Mouse (Mus musculus) erythroblast, embryonic 14.5 days (primary cell): ENCODE data around the gene Ccm2. TPM values are rescaled to one million over a fixed set of nuclear protein-coding genes. Genes with fewer than 3 reads are reported as not detected.

Source experiments
- H3K27me3 ChIP-seq: 2 replicates; pipeline ENCODE4 v1.6.1; 2012; ENCODE audit warnings: inconsistent platforms; ENCODE audit not compliant: control insufficient read depth
- H3K36me3 ChIP-seq: 2 replicates; pipeline ENCODE4 v1.6.1; 2012; ENCODE audit warnings: mild to moderate bottlenecking, inconsistent platforms; ENCODE audit not compliant: control insufficient read depth
- H3K4me1 ChIP-seq: 2 replicates; pipeline ENCODE4 v1.6.1; 2012; ENCODE audit warnings: inconsistent platforms; ENCODE audit not compliant: control insufficient read depth
- H3K4me3 ChIP-seq: replicated peaks from 2 replicates; pipeline ENCODE3; 2012; ENCODE audit warnings: moderate library complexity, mild to moderate bottlenecking, inconsistent platforms
- H3K9me3 ChIP-seq: 2 replicates; pipeline ENCODE4 v1.6.1; 2012; ENCODE audit warnings: low read length, inconsistent platforms, mixed read lengths; ENCODE audit not compliant: control insufficient read depth
- GATA1 ChIP-seq: IDR thresholded peaks from 2 replicates; pipeline ENCODE4 v1.6.1; 2012; ENCODE audit warnings: low read length, inconsistent platforms, mixed read lengths
- TAL1 ChIP-seq: IDR thresholded peaks from 3 replicates; pipeline ENCODE4 v1.6.1; 2012; ENCODE audit warnings: low read length, inconsistent platforms, mixed read lengths
- polyA plus RNA-seq: library from polyadenylated mRNA; stranded (reverse); fragments of >175 nt; gene quantifications from 2 replicates; pipeline ENCODE4 v1.2.3, GENCODE M21; 2012

Gene Ccm2
- polyA plus RNA-seq, 1 experiment = 2.8 TPM

DNA sequence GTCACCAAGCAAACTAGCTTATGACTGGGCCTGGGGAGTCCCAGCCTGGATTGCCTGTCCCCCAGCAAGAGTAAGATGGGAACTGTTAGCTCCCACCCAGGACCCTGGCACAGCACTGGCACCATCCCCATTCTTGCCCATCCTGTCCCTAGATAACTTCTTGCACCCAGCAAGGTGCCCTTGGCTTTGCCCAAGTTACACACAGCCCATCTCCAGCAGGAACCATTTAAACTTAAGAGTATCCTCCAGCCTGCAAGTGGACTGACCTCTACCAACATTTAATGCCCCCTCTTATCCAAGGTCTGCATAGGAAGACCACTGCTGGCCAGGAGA lies 57.9 kb downstream of the Ccm2 start:
- Histone ChIP-seq H3K9me3 (no peaks in the 10 kb centered on the region; the same call in 1 of the 2 replicates), H3K27me3 (peaks cover 62% of the 10 kb centered on the region), H3K4me1 (peaks cover 46% of the 10 kb centered on the region)

DNA sequence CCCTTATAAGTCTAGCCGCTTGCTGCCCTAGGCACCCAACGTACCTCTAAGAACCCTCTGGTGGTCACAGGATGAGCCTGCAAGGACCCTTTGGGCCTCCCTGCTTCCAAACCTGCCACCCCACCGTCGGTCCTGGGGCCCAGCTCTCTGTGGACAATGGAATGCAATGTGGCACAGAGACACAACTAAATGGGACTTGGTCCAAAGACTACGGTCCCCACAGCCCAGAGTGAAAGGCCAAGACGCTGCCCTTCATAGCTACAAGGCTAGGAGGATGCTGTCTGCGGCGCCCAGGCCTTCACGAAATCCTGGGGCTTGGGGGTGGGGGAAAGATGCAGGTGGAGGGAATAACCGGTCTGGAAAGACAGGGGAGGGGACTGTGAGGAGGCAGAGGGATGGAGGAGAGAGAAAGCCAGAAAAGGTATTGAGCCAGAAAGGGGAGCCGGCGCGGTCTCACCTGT lies 58.4 kb downstream of the Ccm2 start:
- TF ChIP-seq TAL1 (no peak), GATA1 (no peak)
- Histone ChIP-seq H3K27me3 (peaks cover 62% of the 10 kb centered on the region), H3K4me3 (no peak overlapping the region), H3K9me3 (no peaks in the 10 kb centered on the region; the same call in 1 of the 2 replicates), H3K36me3 (no peaks in the 10 kb centered on the region), H3K4me1 (peaks cover 41% of the 10 kb centered on the region)

More for the DNA sequence above, 57.9 kb downstream of the Ccm2 start:
- Histone ChIP-seq H3K4me3 (no peak overlapping the region), H3K36me3 (no peaks in the 10 kb centered on the region)
- TF ChIP-seq GATA1 (no peak), TAL1 (no peak)

DNA sequence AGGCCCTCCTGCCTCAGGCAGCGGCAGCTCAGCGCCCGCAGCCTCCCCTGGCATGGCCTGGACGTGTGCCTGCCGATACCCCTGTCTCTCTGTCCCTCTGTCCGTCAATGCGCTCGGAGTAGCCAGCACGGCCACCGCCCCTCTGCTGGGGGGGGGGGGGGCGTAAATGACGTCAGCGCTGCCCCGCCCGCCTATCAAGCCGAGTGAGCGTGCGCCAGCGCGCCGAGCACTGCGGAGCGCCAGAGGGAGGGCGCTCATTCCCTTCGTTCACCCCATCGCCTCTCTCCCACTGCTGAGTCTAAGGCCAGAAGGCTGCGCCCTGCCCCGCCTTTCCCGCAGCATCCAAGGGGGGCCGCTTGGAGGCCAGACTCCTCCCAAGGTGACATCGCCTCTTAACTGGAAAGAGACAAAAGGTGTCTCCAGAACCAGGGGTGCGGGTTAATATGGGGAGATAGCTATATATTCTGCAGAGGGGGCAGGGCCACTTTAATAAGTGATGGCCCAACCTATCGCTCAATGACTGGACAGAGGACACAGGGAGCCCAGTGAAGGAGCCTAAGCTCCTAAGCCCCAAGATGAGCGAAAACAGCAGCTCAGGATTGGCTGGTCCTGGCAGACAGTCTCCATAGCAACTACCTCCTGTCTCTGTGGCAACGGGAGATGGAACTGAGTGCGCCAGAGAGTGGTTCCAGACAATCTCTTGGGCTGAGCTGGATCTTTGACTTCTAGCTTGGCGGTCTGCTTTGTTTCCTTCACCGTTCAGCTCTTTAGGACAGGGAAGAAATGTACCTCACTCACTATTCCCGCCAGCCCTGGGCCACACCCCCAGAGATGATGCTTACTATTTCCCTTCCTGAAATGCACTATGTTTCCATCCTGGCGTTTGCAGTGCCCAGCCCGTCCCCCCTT lies 59.1 kb downstream of the Ccm2 start, which contains the start of gene Nacad:
TSS of gene Nacad (minus strand) at position 563 of the 909 bp plus-strand sequence.
- H3K9me3 ChIP-seq = no peaks in the 10 kb centered on the region; the same call in 1 of the 2 replicates
- peaks cover 34% of the 10 kb centered on the region for H3K4me1 ChIP-seq
- TF ChIP-seq GATA1 (no peak), TAL1 (no peak)
- H3K36me3 ChIP-seq = peaks cover 6% of the 10 kb centered on the region
- peaks cover 62% of the 10 kb centered on the region for H3K27me3 ChIP-seq
- no peak within 1 kb of the TSS for H3K4me3 ChIP-seq

DNA sequence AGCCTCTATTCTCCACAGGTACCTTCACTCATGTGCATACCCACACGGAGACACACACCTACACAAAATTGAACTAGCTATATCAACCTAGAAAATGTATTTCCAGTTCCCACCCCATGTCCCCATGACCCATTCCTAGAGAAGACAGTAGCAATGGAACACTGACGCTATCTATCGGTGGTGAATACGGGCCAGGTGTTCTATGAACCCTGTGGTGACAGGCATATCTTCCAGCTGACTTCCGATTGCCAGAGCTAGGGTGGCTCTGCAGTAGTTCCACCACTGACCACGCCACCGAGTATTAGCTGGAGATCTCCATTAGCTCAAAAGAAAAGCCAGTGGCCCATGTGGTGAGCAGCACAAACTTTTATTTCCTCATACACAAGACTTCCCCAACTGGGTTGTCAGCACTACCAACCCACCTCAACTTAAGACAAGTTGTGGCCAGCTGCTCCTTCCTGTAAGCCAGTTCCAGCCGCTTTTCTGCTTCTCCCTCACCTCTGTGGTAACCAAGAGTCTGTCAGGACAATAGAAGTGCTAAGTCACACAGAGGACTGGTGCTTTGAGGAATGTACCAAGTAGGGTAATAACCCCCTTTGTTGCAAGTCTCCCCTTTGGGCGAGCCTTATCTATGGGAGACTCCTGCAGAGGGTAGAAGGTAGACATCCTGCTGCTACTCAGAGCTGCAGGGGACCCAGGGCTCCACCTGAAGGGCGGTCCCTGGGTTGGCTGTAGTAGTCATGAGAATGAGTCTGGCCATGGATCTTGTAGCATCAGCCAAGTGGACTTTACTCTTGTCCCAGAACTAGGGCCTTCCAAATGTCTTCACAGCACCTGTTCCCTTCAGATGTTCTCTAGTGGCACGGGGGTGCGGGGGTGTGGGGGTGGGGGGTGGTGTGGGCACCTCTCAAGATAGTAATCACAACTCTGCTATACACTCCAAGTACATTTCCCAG lies 68.8 kb downstream of the Ccm2 start:
- Histone ChIP-seq H3K4me1 (peaks cover 3% of the 10 kb centered on the region), H3K27me3 (no peaks in the 10 kb centered on the region), H3K36me3 (peaks cover 95% of the 10 kb centered on the region), H3K9me3 (no peaks in the 10 kb centered on the region), H3K4me3 (no peak overlapping the region)
- no peak for TF ChIP-seq GATA1
- no peak for TF ChIP-seq TAL1

DNA sequence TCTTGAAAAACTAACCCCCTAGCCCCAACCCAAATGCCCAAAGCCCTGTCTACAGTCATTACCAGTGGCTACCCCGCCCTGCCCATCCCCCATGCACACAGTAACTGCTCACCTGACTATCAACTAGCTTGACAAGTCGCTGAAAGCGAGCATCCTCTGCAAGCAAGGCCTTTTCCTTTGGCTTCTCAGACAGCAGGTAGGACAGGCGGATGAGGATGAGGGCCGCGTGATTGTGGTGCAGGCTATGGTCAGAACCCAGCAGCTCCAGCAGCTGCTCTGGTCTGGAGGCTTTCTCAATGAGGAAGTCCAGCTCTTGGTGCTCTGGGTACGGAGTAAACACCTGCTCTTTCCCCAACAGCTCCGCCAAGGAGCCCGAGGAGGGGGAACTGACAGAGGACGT lies 77.0 kb downstream of the Ccm2 start:
- no peak for TF ChIP-seq TAL1
- no peak for TF ChIP-seq GATA1
- Histone ChIP-seq H3K27me3 (no peaks in the 10 kb centered on the region), H3K4me1 (peaks cover 45% of the 10 kb centered on the region), H3K9me3 (no peaks in the 10 kb centered on the region), H3K36me3 (peaks cover 61% of the 10 kb centered on the region), H3K4me3 (peak overlapping the region; percentile 99)

DNA sequence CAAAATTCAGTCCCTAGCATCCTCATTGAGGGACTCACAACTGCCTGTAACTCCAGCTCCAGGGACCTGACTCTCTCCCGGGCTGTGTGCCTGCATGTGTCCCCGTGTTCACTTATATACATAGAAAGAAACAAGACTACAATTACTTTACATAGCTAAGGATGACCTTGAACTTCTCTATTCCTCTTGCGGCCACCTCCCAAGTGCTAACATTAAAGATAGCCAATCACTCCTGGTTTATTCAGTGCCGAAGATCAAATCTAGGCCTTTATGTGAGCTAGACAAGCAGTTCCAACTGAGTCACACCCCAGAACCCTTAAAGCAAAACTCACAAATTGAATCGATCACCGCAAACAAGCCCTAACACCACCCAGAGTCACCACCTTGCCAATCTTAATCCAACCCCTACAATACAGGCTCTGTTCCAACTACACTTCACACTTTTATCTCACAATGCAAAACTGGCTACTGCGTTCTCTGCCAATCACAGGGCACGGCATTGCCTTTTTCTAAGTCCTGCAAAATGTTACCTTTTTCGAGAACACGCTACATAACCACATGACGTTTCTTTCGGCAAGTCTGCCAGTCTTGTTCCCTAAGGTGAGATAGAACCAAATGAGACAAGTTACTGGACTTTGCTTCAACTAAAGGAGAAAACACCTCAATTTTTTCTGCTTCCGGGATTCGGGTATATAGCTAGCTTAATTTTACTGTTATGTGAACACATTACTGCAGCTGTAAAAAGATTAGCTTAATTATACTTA lies 78.1 kb downstream of the Ccm2 start:
- peaks cover 48% of the 10 kb centered on the region for H3K4me1 ChIP-seq
- peak overlapping the region; percentile 99 for H3K4me3 ChIP-seq
- TF ChIP-seq TAL1 = no peak
- no peak for TF ChIP-seq GATA1
- H3K36me3 ChIP-seq = peaks cover 50% of the 10 kb centered on the region
- no peaks in the 10 kb centered on the region for H3K9me3 ChIP-seq
- no peaks in the 10 kb centered on the region for H3K27me3 ChIP-seq

DNA sequence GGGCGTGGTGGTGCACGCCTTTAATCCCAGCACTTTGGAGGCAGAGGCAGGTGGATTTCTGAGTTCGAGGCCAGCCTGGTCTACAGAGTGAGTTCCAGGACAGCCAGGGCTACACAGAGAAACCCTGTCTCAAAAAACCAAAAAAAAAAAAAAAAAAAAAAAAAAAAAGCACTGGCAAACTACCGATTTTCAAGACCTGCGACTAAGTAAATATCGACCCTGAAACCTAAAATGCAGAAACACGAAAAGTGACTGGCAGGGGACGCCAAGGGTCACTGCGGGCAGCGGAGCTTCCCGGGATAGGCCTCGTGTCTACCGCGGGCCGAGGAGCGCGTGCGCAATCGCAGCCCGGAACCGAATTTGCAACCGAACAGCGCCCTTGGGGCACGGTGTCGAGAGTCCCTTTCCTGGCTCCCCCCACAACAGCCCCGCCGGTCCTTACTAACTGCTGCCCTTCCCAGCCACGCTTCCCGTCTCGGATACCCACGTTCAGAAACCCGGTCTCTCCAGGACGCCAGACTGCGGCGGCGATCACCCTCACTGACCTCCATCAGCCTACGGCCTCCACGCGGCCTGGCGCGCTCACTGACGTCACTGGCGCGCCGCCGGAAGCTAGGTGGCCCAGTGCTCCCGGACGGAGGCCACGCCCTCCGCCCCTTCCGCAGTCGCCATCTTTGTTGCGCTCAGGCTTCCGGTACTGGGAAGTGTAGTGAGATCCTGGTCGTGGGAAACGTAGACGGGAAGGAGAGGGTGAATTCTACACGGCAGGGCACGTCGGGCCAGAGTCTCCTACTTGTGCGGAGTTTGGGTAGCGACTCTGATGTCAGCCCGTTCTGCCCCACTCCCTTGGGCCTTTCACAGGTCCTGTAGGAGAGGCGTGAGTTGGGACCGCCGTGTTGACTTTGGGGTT lies 79.0 kb downstream of the Ccm2 start, which contains the start of gene Tbrg4:
TSS of gene Tbrg4 (minus strand) at position 590 of the 910 bp plus-strand sequence.
- H3K9me3 ChIP-seq = no peaks in the 10 kb centered on the region
- peaks cover 45% of the 10 kb centered on the region for H3K4me1 ChIP-seq
- H3K27me3 ChIP-seq = no peaks in the 10 kb centered on the region
- TF ChIP-seq TAL1 (no peak), GATA1 (no peak)
- peak within 1 kb of the TSS; percentile 99 for H3K4me3 ChIP-seq
- peaks cover 41% of the 10 kb centered on the region for H3K36me3 ChIP-seq
